Mouse (Mus musculus) c-Kit-positive CD71-positive TER-119-negative erythroid progenitor cells, embryonic 14.5 days (primary cell): Measurements from ENCODE around the gene Oxa1l.

ENCODE experiments used
- DNase-seq: peaks from one replicate; pipeline ENCODE4 v3.0.0-alpha.2; 2013; ENCODE audit warnings: low read depth

The Oxa1l gene

GRCm38 (mm10) chr14:54371460-54371859 is 10.8 kb downstream of the Oxa1l start:
- no peak for DNase-seq

GRCm38 (mm10) chr14:54372923-54373322 is 12.3 kb downstream of the Oxa1l start:
- DNase-seq, result no peak

- no peak for DNase-seq
These were observed 15.3 kb downstream of the Oxa1l start for GRCm38 (mm10) chr14:54375916-54376315.

DNA sequence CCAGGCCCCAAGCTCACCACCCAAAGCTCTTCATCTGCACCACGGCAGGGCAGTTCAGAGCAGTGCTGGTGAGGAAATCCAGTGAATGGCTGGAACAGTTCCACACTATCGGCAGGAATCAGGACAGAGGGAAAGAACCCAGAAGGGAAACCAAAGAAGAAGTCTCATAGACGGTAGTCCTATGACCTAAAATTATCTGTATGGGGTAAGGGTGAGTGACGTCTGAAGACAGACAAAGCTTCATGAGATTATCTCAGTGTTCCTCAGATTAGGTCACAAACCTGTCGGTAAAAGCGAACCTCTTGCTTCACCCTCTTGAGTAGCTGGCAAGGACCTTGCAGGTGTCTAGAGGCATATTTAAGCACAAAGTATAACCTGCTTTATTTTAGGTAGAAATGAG is 16.5 kb downstream of the Oxa1l start:
- no peak for DNase-seq

DNA sequence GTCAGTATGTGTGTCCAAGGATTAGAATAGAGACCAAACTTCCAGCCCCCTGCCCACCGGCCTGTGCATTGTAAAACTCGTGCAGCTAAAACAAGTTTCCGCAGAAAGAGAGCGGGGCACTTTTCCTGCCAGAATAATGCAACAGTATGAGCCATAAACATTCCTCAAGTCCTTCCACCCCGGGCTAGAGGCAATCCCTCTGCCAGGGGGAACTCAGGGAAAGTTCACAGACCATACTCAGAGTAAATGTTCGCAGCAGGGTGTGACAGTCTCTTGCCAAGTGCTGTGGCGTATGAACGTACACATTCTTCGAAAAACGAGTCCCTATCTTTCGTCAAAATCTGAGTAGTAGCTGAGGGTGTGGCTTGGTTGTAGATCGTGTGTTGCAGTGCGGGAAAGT is 18.9 kb downstream of the Oxa1l start:
- DNase-seq, result no peak

GRCm38 (mm10) chr14:54380616-54381015 is 20.0 kb downstream of the Oxa1l start:
- no peak for DNase-seq

GRCm38 (mm10) chr14:54381816-54382215 is 21.2 kb downstream of the Oxa1l start:
- DNase-seq, result no peak

- DNase-seq, result no peak
These were observed 22.0 kb downstream of the Oxa1l start for GRCm38 (mm10) chr14:54382641-54383040.

DNA sequence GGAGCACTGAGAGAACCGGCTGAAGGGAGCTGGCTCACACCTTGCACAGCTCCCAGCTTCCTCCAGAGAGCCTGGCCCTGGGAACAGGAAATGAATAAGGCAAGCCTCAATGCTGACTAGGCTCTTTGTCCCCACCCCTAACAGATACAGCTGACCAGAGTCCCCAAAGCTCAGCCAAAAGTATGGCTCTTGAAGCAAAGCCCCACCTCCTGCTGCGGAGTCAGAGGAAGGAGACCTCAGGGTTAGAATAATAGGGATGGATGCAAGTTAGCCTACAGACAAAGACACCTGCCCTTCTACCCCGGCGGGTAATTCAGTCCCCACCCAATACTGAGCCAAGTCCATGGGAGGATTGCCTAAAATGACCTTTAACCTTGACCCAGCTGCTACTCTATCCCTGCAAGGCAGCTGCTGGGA is 22.7 kb downstream of the Oxa1l start:
- no peak for DNase-seq

DNA sequence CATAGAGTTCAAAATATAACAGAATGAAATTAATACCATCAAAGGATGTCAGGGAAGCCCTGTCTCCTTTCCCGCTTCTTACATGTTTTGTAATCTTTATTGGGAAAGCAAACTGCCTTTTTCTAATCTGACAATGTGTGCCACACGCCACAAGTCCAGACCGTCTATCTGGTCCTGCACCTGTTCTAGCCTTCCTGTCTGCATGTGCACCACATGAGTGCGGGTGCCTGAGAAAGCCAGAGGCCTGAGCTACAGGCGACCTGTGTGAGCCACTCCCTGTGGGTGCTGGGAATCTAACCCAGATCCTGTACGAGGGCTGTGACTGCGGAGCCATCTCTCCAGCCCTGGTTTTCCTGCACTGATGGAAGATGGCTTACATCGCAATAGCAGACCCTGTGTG is 23.8 kb downstream of the Oxa1l start:
- no peak for DNase-seq

DNA sequence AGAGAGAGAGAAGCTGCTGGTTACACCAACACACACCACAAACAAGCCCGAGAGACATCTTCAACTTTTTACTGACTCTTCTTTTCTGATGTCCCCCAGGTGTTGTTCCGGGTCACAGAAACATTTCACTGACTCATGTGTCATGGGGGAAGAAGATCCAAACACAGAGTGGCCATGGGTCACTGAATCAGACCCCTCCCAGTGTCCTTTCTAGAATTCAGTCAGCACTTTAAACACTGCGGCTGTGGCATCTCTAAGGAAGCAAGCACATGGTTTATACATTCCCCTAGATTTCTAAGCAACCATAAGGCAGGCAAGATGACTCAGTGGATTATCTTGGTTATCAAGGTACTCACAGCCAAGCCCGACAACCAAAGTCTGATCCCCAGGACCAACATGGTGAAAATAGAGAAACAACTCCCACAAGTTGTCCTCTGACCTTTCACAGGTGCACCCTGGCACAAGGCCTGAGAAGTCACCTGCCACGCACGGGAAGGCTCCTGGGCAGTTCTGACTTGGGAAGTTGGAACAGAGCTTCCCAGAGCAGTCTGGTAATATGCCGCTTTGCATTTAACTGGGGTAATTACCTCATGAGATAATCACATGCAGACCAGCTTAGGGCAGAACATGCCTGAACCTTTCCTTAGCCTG is 25.5 kb downstream of the Oxa1l start:
- no peak for DNase-seq

DNA sequence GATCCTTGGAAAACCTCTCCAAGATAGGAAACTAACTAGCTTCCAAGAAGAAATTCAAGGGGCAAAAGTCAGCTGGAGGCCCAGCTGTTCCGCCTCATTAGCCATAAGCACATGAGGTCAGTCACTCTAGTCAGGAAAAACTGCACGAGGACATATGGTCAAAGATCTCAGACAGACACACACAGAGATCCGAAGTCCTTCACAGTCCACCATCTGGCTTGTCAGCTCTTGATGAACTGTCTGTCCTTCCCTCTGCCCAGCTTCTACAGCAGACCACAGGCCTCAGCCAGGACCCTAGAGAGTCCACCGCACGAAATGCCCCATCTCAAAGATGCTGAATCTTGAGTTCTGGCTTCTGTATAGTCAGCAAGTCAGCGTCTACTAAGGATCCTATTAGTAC is 26.9 kb downstream of the Oxa1l start:
- DNase-seq, result no peak

DNA sequence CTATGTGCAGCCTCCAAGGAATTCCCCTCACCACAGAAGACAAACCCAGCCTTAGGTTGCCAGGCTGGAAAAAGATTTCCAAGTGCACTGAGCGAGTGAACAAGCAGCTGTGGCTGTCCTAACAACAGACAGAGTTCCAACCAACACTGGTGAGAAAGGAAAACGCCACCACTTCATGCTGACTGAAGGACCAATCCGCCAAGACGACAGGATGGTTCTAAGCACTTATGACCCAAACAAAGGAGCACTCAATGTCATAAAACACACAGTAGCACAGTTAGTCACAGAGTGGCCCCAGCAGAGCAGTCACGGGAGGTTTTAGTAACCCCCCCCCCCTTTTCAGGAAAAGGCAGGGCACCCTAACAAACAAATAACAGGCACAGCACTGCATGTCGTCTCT is 30.2 kb downstream of the Oxa1l start:
- DNase-seq, result no peak

GRCm38 (mm10) chr14:54393794-54394193 is 33.2 kb downstream of the Oxa1l start:
- DNase-seq, result no peak

GRCm38 (mm10) chr14:54394309-54394708 is 33.7 kb downstream of the Oxa1l start:
- DNase-seq, result no peak

DNA sequence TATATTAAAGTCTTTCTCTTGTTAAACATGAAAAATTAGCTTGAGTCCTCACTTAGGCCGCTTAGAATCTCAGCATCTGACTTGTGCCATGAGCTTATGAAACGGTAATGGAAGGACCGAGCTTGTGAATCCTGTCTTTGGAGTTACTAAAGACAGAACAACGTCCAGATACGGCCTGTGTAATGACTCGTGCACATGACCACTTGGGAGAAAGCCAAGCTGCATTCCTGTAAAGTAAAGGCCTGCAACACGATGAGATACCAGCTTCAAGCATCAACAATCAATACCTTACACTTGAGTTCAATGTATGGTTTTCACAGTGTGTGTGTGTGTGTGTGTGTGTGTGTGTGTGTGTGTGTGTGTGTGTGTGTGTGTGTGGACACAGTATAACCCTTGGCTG is 36.1 kb downstream of the Oxa1l start:
- no peak for DNase-seq

DNA sequence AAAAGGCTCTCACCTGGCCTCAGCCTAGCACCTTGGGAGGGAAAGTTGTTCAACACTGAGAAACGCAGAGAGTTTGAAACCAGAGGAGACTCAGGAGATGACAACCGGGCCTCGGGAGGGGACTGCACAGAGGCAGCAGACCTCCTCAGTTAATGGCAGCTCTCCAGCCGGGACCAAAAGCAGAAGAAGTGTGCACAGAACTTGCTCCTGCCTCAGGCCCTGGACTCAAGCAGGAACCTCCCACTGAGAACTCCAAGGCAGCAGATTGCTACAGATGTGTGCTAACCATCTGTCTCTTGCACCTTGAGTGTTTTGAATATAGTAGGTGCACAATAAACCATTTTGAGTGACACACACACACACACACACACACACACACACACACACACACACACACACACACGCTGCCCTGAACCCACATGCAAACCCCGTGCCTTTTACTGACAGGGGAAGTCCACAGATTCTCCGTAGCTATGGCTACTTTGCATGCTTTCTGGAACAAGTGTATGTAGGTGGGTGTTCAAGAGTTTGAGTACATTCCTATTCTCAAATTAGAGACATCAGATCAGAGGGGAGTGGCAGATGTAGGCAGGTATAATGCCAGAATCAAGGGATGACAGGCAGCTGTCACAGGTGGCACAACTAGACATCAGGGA is 37.4 kb downstream of the Oxa1l start:
- no peak for DNase-seq

DNA sequence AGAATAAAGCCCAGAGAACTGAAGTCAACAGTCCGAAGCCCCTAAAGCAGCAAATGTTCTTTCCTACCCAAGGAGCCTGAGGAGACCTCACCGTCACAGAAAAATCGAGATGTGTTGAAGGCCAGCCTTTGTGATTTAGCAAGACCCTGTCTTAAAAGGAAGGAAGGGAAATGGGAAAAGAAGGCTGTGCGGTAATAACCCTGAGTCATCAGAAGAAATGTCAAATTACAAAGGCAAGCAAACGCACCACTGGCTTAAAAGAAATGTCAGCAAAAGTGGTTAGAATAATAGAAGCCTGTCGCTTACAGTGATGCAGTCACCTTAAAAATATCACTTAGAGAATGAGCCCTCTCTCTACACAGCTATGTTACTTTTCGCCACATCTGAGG is 37.9 kb downstream of the Oxa1l start:
- no peak for DNase-seq

DNA sequence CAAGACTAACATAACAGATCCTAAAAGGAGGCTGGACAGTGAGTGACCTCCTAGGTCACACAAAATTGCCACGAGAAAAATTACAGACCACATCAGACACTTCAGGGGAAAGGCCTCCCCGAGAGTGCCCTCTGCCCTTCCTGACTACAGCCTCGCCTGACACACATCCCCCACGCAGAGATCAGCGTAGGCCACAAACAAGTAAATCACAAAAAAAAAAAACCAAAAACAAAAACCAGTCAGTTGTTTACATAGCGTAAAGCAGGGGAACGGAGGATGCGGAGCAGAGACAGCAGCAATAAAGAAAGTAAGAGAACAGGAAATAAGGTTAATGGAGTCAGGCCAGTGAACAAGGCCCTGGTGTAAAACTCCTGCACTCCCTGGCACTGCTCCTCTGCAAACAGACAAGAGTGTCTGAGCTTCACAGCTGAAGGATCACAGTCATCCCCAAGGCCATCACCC is 38.3 kb downstream of the Oxa1l start:
- no peak for DNase-seq

DNA sequence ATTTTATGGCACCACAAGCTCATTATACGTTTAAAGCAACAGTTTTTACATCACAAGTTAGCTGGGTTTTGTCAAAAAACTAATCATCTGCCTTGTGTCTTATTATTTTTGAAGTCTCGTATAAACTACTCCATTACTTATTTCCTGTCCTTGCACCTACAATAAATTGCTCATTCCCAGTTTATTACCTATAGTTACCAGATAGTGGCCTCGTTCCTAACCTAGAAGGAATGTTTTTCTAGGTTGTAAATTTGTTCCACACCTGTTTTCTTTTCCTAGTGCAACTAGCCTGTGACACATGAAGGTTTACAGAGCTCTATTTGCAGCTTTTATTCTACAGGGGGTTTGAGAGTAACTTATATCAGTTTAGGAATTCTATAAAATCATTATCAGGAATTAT is 41.1 kb downstream of the Oxa1l start:
- DNase-seq, result no peak

DNA sequence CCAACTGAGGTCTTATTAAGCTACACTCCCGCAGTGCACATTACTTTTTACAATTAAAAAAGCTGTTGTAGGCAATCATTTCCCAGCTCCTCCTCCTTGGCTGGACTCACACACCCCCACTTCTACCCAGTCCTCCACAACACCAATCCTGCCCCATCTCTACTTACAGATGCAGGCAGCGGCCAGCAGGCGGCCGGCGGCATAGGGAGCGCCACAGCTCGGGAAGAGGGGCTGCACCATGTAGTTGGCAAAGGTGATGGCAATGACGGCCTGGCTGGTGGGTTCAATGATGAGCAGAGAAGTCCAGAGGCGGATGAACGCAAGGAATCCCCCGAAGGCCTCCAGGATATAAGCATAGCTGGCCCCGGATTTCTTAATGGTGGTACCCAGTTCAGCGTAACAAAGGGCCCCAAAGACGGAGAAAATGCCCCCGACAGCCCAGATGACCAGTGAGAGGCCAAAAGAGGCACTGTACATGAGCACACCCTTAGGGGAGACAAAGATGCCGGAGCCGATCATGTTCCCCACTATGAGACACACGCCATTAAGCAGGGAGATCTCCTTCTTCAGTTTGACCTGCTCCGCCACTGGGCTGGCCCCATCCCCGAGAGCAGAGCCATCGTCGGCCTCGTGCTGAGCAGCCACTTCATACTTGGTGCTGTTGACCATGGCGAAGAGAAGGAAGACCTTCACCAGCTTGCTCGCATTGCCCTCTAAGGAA is 47.9 kb downstream of the Oxa1l start:
- no peak for DNase-seq

DNA sequence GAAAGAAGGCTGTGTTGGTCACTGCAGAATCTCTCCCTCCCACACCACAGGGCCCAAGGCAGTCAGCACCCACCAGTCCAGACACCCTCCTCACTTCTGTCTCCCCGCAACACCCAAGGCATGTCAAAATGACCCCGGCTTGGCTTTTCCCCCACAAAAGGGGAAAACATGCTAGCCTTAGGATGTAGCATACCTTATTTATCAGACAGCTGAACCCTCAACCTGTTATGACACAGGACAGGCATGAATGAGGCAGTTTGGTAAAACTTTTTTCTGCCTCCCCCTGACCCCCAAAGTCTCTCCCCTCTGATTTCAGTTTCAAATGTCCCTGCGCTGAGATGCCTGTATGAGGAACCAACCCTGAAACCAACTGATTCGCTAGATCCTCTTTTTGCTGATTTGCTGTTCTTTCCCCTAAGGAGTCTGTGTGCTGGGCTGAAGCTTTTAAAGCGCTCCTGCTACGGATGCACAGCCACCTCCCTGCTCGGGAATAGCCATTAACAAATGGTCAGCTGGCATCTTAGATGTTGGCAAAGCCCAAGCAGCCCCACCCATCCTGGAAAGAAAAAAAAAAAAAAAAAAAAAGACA is 48.5 kb downstream of the Oxa1l start:
- DNase-seq, result no peak
